Mouse (Mus musculus) erythroblast, embryonic 14.5 days (primary cell): ENCODE measurements at regions not wholly inside any gene's neighbourhood (a gene's known extent, or its start where the extent isn't known, plus 50 kb on each side); places are given as distances from the start of the nearest gene placed in this dataset.

Experiments
- GATA1 ChIP-seq: IDR thresholded peaks from 2 replicates; pipeline ENCODE4 v1.6.1; 2012; ENCODE audit warnings: low read length, inconsistent platforms, mixed read lengths
- TAL1 ChIP-seq: IDR thresholded peaks from 3 replicates; pipeline ENCODE4 v1.6.1; 2012; ENCODE audit warnings: low read length, inconsistent platforms, mixed read lengths

GRCm38 (mm10) chr6:127247343-127247742 is 95.3 kb upstream of the Ccnd2 start:
- TF ChIP-seq GATA1: no peak
- TF ChIP-seq TAL1: no peak
